Mouse (Mus musculus): ENCODE data around the gene 1700040F15Rik. TPM values are rescaled to one million over a fixed set of nuclear protein-coding genes. Genes with fewer than 3 reads are reported as not detected.

1700040F15Rik gene
- not detected for polyA plus RNA-seq (2014; fragmentation: Illumina TruSeq; extraction: RNeasy Lipid Tissue Mini Kit (QIAGEN cat#74804); ENCODE audit: low read depth, low replicate concordance)

DNA sequence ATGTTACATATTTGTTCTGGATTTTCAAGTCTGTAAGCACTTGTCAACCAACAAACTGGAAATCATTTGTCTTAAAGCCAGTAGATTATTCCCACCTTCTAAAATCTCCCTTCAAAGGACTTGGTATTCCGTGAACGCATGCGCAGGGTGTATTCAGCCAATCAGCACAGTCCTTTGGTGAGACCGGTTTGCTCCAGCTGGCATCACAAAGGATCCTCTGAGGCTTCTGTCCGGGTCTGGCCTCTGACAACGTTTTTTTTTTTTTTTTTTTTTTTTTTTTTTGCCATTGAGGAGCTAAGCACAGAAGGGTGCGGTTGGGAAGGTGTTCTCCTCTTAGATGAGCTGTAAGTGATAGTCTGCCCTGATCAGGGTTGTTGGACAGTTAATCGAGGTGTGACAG is at the start of gene 1700040F15Rik:
1700040F15Rik (plus strand) TSS at position 301 of the 400 bp plus-strand sequence.

